Mouse (Mus musculus) intestine, embryonic 16.5 days (tissue): ENCODE data around the gene Mrpl46. TPM values are rescaled to one million over a fixed set of nuclear protein-coding genes. Genes with fewer than 3 reads are reported as not detected.

Experiments used
- ATAC-seq: fragments of 200-750 bp; cut with Nextera tagmentation; 2 replicates; pipeline ENCODE4 v1.8.0; 2017; ENCODE audit warnings: moderate TSS enrichment, moderate library complexity
- H3K27ac ChIP-seq: fragments of 300-500 bp; sonication (generic); 2 replicates; pipeline ENCODE4 v1.5.1; 2014; ENCODE audit warnings: mild to moderate bottlenecking, low read length
- H3K27me3 ChIP-seq: fragments of 300-500 bp; sonication (generic); replicated peaks from 2 replicates; pipeline ENCODE4 v1.6.1; 2014; ENCODE audit warnings: low read length, control low read depth, mixed read lengths; ENCODE audit not compliant: control insufficient read depth, insufficient read depth
- H3K36me3 ChIP-seq: fragments of 300-500 bp; sonication (generic); 2 replicates; pipeline ENCODE4 v1.6.1; 2014; ENCODE audit warnings: low read length, control low read depth; ENCODE audit not compliant: control insufficient read depth, insufficient read depth
- H3K4me1 ChIP-seq: fragments of 300-500 bp; sonication (generic); 2 replicates; pipeline ENCODE4 v1.6.1; 2014; ENCODE audit warnings: low read length, control low read depth, mixed read lengths; ENCODE audit not compliant: control insufficient read depth, insufficient read depth
- H3K4me2 ChIP-seq: fragments of 300-500 bp; sonication (generic); 2 replicates; pipeline ENCODE4 v1.6.1; 2014; ENCODE audit warnings: low read depth, low read length, control low read depth
- H3K4me3 ChIP-seq: fragments of 300-500 bp; sonication (generic); 2 replicates; pipeline ENCODE4 v1.5.1; 2014; ENCODE audit warnings: mild to moderate bottlenecking, low read length
- H3K9ac ChIP-seq: fragments of 300-500 bp; sonication (generic); 2 replicates; pipeline ENCODE4 v1.6.1; 2014; ENCODE audit warnings: low read depth, low read length
- H3K9me3 ChIP-seq: fragments of 300-500 bp; sonication (generic); 2 replicates; pipeline ENCODE4 v1.6.1; 2016; ENCODE audit warnings: low read length, control low read depth; ENCODE audit not compliant: control insufficient read depth
- WGBS: fragments of 180-500 bp; shearing (Covaris S2); extraction: QIAGEN DNeasy Blood & Tissue Kit; methylation state at CpG from one replicate; pipeline ENCODE4 v1.1.7; 2014; 5-methylcytosine and 5-hydroxymethylcytosine counted together
- polyA plus RNA-seq: library from polyadenylated mRNA; unstranded; fragments of >200 nt; fragmentation: Nextera tagmentation; extraction: Ambion mirVana; gene quantifications from 2 replicates; pipeline ENCODE4 v1.2.1, GENCODE M21; 2015

The Mrpl46 gene
- polyA plus RNA-seq, 1 experiment from 2014 or later: 90.5 TPM

DNA sequence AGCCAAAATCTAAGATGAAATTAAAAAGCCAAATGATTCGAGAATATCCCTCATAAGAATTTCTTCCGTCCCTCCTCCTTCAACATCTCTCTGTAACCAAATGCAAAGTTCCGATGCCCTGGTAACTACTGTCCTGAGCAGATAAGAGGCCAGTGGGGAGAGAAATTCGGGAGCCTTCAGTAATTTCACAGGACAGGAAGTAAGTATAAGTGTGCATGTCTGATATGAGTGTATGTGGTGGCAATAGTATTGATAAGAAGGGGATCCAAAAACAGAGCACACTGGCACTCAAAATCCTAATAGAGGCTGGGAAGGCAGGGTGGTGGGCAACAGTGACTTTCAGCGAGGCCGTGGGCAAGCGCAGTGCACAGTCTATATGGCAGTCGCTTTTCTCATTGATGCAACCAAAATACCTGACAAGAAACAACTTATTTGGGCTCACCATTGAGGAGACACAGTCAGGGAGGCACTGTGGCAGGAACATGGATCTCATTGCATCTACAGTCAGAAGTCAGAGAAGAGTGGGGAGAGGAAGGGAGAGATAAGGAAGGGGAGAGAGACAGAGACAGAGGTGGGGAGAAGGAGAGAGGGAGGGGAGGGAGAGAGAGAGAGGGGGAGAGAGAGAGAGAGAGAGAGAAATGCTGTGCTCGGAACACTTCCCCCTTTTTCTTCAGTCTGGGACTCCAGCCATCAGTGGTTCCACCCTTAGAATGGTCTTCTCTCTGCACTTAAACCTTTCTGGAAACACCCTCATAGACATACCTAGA lies 16.6 kb upstream of the Mrpl46 start:
- H3K36me3 ChIP-seq: no peaks in the 10 kb centered on the region
- H3K4me3 ChIP-seq: no peak overlapping the region
- peaks cover 3% of the 10 kb centered on the region; the same call in 1 of the 2 replicates for H3K27me3 ChIP-seq
- H3K4me2 ChIP-seq: no peak overlapping the region
- no peaks in the 10 kb centered on the region for H3K9me3 ChIP-seq
- 78% methylated on average over 9 of the region's 9 CpGs for WGBS
- no peaks in the 10 kb centered on the region for H3K4me1 ChIP-seq
- peak; percentile 68; the same call in 1 of the 2 replicates for ATAC-seq
- H3K9ac ChIP-seq: no peak overlapping the region
- no peak overlapping the region for H3K27ac ChIP-seq

DNA sequence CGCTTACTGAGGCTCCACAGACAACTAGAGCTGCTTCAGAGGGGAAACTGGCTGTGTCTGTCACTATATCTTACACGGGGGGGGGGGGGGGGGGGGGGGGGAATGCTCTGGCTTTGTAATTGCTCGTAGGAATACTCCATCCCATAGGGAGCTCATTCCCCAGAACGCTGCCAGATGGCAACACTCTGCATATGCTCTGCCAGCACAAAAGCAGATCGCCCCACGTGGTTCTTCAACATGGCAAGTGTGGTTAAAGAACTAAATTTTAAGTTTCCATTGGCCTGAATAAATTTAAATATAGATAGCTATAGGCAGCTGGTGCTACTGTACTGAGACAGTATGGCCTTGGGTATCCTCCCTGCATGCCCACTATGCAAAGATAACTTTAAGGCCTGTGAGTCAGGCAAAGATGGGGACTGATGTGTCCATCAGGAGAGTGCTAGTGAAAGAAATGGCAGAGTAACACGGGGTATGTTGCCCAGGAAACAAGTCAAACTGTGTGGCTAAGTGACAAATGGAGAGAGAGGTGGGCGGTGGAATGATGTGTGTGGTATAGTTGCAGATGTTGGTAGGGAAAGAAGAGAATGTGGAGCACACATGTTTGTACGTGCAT lies 14.6 kb upstream of the Mrpl46 start:
- Histone ChIP-seq H3K4me3 (no peak overlapping the region), H3K27ac (no peak overlapping the region), H3K36me3 (no peaks in the 10 kb centered on the region; the same call in 1 of the 2 replicates), H3K4me2 (no peak overlapping the region), H3K9ac (no peak overlapping the region), H3K9me3 (no peaks in the 10 kb centered on the region), H3K4me1 (no peaks in the 10 kb centered on the region), H3K27me3 (peaks cover 3% of the 10 kb centered on the region; the same call in 1 of the 2 replicates)
- 58% methylated on average over 9 of the region's 9 CpGs for WGBS
- ATAC-seq: no peak

DNA sequence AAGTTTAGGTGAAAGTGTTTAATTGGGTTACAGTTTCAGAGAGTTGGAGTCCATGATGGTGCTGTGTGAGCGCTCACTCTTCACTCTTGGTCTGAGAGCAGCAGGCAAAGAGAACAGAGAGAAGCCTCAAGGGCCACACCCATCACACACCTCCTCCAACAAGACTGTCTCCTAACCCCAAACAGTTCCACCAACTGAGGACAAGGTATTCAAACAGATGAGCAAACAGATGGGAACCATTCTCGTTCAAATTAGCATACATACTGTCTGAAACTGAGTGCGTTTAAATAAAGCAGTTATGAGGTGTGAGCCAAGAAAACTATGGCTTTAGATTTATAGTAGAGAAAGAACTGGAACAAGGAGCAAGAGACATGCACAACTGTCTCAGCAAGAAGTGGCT lies 13.3 kb upstream of the Mrpl46 start:
- Histone ChIP-seq H3K4me2 (no peak overlapping the region), H3K27me3 (peaks cover 3% of the 10 kb centered on the region; the same call in 1 of the 2 replicates), H3K4me3 (no peak overlapping the region), H3K27ac (no peak overlapping the region), H3K9me3 (no peaks in the 10 kb centered on the region), H3K36me3 (no peaks in the 10 kb centered on the region; the same call in 1 of the 2 replicates), H3K9ac (no peak overlapping the region), H3K4me1 (no peaks in the 10 kb centered on the region)
- WGBS: 84% methylated on average over 3 of the region's 3 CpGs
- no peak for ATAC-seq

DNA sequence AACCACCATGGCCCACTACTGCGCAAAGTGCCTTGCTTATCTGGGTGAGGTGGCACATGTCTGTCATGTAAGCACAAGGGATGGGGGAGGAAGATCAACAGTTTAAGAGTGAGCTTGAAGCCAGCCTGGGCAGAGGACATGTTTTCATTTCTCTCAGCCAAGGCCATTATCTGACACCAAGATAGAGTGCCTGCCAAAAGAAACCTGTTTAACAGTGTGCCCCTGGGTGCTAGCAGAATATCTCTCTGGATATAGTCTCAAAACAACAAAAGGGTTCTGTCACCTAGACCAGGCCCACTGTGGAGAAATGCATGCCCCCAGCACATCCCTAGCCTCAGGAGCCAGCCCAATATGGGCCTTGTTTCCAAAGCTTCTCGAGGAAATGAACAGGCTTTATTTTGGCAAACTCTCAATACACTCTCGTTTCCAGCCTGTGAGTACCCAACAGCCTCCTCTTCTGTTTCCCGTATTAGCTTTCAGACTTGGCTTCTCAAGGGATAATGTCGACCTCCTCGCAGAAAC lies 11.3 kb upstream of the Mrpl46 start:
- ATAC-seq: no peak
- Histone ChIP-seq H3K27ac (no peak overlapping the region), H3K4me3 (no peak overlapping the region), H3K4me1 (no peaks in the 10 kb centered on the region), H3K36me3 (no peaks in the 10 kb centered on the region; the same call in 1 of the 2 replicates), H3K27me3 (no peaks in the 10 kb centered on the region), H3K4me2 (no peak overlapping the region), H3K9ac (no peak overlapping the region), H3K9me3 (no peaks in the 10 kb centered on the region)
- WGBS: 77% methylated on average over 6 of the region's 6 CpGs

DNA sequence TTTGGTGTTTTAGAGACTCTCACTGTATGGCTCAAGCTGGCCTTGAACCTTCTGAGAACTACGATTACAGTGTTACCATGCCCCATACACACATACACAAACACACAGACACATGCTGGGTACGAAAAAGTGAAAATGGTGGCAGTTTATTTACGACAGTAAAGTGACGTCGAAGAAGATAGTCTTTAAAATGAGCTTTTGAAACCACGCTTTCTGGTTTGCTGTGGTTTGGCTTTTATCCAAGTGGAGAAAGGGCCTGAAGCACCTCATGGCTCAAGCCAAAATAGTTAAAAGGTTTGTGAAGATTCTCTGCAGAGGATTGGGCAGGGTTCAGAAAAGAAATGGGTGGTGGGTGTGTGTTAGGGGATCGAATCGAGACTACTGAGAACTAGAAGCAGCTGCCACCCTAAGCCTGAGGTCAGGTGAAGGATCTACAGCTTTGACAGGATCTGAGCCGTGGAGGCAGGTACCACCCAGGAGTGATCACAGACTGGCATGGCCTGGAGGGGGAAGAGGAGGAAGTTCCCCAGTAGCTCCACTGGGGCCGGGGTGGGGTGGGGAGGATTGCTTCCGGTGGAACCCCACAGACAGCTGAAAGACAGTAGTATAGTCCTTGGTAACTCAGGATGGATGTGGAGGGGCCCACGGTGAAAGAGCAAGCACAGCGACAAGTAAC lies 10.7 kb upstream of the Mrpl46 start:
- Histone ChIP-seq H3K4me3 (no peak overlapping the region), H3K27me3 (no peaks in the 10 kb centered on the region), H3K9ac (no peak overlapping the region), H3K4me1 (no peaks in the 10 kb centered on the region), H3K4me2 (no peak overlapping the region), H3K9me3 (no peaks in the 10 kb centered on the region), H3K36me3 (no peaks in the 10 kb centered on the region; the same call in 1 of the 2 replicates), H3K27ac (no peak overlapping the region)
- WGBS: 83% methylated on average over 13 of the region's 13 CpGs
- ATAC-seq: no peak

DNA sequence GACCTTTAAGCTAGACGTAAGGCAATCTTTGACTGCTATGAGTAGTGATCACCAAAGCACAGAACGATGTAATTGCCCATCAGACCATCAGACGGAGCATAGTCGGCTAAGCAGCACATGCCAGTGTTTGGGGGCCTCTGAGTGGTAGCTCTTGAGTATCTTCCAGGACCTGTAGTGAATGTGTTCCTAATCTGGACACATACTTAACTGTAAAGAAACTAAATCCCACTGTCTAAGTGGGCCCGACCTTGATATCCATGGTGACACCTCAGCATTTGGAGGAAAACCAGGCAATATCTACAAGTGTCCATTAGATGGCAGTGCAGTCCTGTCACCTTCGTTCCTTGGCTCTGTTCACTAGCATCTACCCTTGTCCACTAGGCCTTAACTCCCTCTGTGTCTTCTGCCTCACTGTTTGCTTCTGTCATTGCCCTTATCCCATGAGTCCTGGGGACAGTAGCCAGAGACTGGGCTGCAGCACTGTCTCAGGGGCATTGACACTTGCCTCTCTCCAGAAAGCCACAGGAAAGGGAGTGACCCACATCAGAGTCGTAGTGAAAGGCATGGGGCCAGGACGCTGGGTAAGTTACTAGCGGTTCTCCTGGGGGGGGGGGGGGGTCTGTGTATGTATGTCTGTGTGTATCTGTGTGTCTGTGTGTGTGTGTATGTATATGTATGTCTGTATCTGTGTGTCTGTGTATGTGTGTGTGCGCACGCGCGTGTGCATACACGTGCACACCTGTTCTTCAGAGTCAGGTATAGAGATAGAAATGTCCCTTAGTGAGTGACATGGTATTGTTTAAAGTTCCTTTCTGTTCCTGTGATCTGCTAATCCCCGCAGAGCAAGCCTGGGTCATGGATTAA lies 8.3 kb upstream of the Mrpl46 start:
- ATAC-seq: peak; percentile 77
- WGBS: 82% methylated on average over 15 of the region's 15 CpGs
- Histone ChIP-seq H3K9ac (no peak overlapping the region), H3K9me3 (no peaks in the 10 kb centered on the region), H3K27ac (no peak overlapping the region), H3K4me2 (no peak overlapping the region), H3K27me3 (no peaks in the 10 kb centered on the region), H3K36me3 (no peaks in the 10 kb centered on the region; the same call in 1 of the 2 replicates), H3K4me1 (no peaks in the 10 kb centered on the region), H3K4me3 (no peak overlapping the region)

DNA sequence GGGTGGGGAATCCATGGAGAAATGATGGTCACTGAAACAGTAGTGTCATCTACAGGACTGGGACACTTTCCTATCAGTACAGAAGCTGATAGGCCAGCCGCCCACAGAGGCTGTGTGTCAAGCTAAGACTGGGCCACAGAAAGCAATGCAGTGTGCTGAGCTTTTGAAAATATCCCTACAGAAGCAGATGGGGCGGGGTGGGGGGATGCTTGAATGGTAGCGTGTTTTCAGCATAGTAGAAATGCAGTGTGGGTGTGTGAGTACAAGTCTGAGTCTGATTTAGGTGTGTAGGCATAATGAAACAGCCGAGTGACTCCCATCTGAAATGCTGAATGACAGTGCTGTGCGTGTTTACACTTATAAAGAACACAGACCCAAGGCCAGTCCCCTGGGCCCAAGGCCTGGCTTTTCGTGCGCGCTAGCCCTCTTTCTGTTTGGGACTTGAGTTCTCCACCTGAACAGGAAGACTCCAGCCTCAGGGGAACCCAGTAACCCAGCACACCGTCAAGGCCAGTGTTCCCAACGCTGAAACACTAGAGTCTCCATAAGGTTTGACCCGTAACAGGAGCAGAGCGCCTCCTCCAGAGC lies 4.6 kb upstream of the Mrpl46 start:
- ATAC-seq: no peak
- 88% methylated on average over 12 of the region's 12 CpGs for WGBS
- Histone ChIP-seq H3K4me2 (no peak overlapping the region), H3K27ac (no peak overlapping the region), H3K9ac (no peak overlapping the region), H3K4me3 (no peak overlapping the region), H3K9me3 (no peaks in the 10 kb centered on the region), H3K4me1 (peaks cover 6% of the 10 kb centered on the region; the same call in 1 of the 2 replicates), H3K27me3 (no peaks in the 10 kb centered on the region), H3K36me3 (no peaks in the 10 kb centered on the region; the same call in 1 of the 2 replicates)

DNA sequence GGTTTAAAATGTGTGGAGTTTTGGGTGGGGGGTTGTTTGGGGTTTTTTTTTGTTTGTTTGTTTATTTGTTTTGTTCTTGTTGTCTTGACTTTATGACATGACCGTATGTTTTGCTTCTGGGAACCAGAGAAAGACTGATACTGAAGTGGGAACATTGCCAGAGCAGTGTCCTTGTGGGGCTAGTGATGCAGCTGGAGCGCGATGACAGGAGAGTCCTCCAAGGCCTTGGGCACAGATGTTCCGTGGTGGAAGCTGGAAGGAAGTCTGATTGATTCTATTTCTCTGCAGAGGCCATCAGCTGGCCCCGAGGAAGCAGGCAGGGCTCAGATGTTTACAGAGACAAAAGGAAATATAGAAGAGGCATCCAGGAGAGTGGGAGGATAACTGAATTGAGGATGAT lies 2.6 kb upstream of the Mrpl46 start:
- Histone ChIP-seq H3K9ac (no peak overlapping the region), H3K4me1 (peaks cover 10% of the 10 kb centered on the region; the same call in 1 of the 2 replicates), H3K4me2 (no peak overlapping the region), H3K4me3 (no peak overlapping the region), H3K27me3 (no peaks in the 10 kb centered on the region), H3K9me3 (no peaks in the 10 kb centered on the region), H3K36me3 (no peaks in the 10 kb centered on the region), H3K27ac (no peak overlapping the region)
- 64% methylated on average over 5 of the region's 5 CpGs for WGBS
- ATAC-seq: no peak
